Mouse (Mus musculus) gastrocnemius, postnatal 36 days (tissue): ENCODE measurements around the gene Mcf2. TPM values are rescaled to one million over a fixed set of nuclear protein-coding genes. Genes with fewer than 3 reads are reported as not detected.

Experiments used
- DNase-seq, 2 experiments: peaks; one replicate each; pipeline ENCODE4 v3.0.0; 2022
- intact Hi-C: fragments of 180-260 bp; cut with DNase I; formaldehyde crosslinking; loops from one replicate; pipeline ENCODE4 v1.15.1; 2025
- long read RNA-seq, 2 experiments: library from polyadenylated mRNA; stranded (forward); transcript quantifications; one replicate each; pipeline ENCODE4 v2.0.0; 2021
- total RNA-seq, 2 experiments: library from RNA; stranded (reverse); gene quantifications; 2 replicates each; pipeline ENCODE4 v1.2.3; 2021

Mcf2 gene
- not detected for total RNA-seq
- long read RNA-seq, experiment 1 = 0 reads
- long read RNA-seq, experiment 2 = 0 reads

- DNase-seq = no peak
- intact Hi-C loops = no loop called here
Observed at GRCm38 (mm10) chrX:60178744-60179458, at the start of gene Mcf2. Mcf2 (minus strand) TSS chrX:60179089.

- DNase-seq = no peak
- intact Hi-C loops = no loop called here
Observed at GRCm38 (mm10) chrX:60187726-60188125, 8.8 kb upstream of the Mcf2 start.

- DNase-seq = no peak
- intact Hi-C loops = no loop called here
Observed at GRCm38 (mm10) chrX:60182611-60183010, 3.7 kb upstream of the Mcf2 start.

- no peak for DNase-seq
- intact Hi-C loops = no loop called here
Observed at GRCm38 (mm10) chrX:60178025-60178743, 705 bp downstream of the Mcf2 start.

GRCm38 (mm10) chrX:60170106-60170505 is 8.8 kb downstream of the Mcf2 start:
- intact Hi-C loops = no loop called here
- no peak for DNase-seq

- intact Hi-C loops = no loop called here
Observed at GRCm38 (mm10) chrX:60169511-60169910, 9.4 kb downstream of the Mcf2 start.

GRCm38 (mm10) chrX:60168796-60169195 is 10.1 kb downstream of the Mcf2 start:
- intact Hi-C loops = no loop called here
- DNase-seq = no peak

More at GRCm38 (mm10) chrX:60169511-60169910, 9.4 kb downstream of the Mcf2 start:
- DNase-seq = no peak

GRCm38 (mm10) chrX:60147268-60147974 is 31.5 kb downstream of the Mcf2 start:
- intact Hi-C loops = no loop called here
- DNase-seq = no peak

- intact Hi-C loops = no loop called here
- no peak for DNase-seq
Observed at GRCm38 (mm10) chrX:60075359-60075758, 103.5 kb downstream of the Mcf2 start.

- DNase-seq = no peak
- intact Hi-C loops = no loop called here
Observed at GRCm38 (mm10) chrX:60055185-60055584, 123.7 kb downstream of the Mcf2 start.

- intact Hi-C loops = no loop called here
Observed at GRCm38 (mm10) chrX:60054745-60055144, 124.1 kb downstream of the Mcf2 start.

GRCm38 (mm10) chrX:60026654-60027053 is 152.2 kb downstream of the Mcf2 start:
- DNase-seq = no peak
- intact Hi-C loops = no loop called here

More at GRCm38 (mm10) chrX:60054745-60055144, 124.1 kb downstream of the Mcf2 start:
- DNase-seq = no peak

- intact Hi-C loops = loop anchor here (5.0 kb wide), 1 partner anchor 49 kb away; no protein-coding TSS in a partner anchor
- no peak for DNase-seq
Observed at GRCm38 (mm10) chrX:60021595-60021994, 157.3 kb downstream of the Mcf2 start.

GRCm38 (mm10) chrX:60021007-60021406 is 157.9 kb downstream of the Mcf2 start:
- no peak for DNase-seq
- intact Hi-C loops = loop anchor here (5.0 kb wide), 1 partner anchor 49 kb away; no protein-coding TSS in a partner anchor

- intact Hi-C loops = loop anchor here (5.0 kb wide), 2 partner anchors 393 to 453 kb away; no protein-coding TSS in a partner anchor
- DNase-seq = no peak
Observed at GRCm38 (mm10) chrX:60014588-60014987, 164.3 kb downstream of the Mcf2 start.

- DNase-seq = no peak
- intact Hi-C loops = loop anchor here (5.0 kb wide), 2 partner anchors 394 to 454 kb away; no protein-coding TSS in a partner anchor
Observed at GRCm38 (mm10) chrX:60013084-60013676, 165.7 kb downstream of the Mcf2 start.
